Mouse (Mus musculus): ENCODE results near the gene Zscan18. TPM values are rescaled to one million over a fixed set of nuclear protein-coding genes. Genes with fewer than 3 reads are reported as not detected.
"Not testable (repeated sequence)": the region's sequence is repeated elsewhere in the genome, so short reads cannot be mapped to it uniquely, and the experiment has no call there.

Gene Zscan18
- polyA plus RNA-seq, 1 experiment from 2014 or later = 4.4 TPM

DNA sequence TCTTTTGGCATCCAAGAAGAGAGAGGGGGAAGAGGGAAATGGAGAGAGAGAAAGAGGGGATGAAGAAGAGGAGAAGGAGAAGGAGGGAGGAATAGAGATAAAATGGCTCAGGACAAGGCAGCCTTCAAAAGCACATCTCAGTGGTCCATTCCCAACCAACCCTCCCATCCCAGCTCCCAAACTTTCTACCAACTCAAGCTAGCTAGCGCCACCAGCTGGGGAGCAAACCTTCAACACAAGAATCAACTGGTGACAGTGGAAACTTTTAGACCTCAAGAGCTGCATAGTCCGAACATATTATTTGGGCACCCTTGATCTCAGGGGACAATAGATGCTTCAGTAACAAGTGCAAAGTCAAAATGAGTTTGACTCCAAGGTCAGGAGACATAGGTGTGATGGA is 5.5 kb downstream of the Zscan18 start:
- Histone ChIP-seq H3K4me2 (ENCODE audit: low read depth, low read length) (no peak overlapping the region), H3K9ac (ENCODE audit: low read length) (no peak overlapping the region), H3K36me3 (ENCODE audit: control insufficient read depth, insufficient read depth) (peaks cover 18% of the 10 kb centered on the region), H3K4me1 (ENCODE audit: control insufficient read depth, insufficient read depth, low read length) (peaks cover 5% of the 10 kb centered on the region; the same call in 1 of the 2 replicates), H3K27ac (ENCODE audit: low read length) (no peak overlapping the region), H3K27me3 (ENCODE audit: control insufficient read depth, insufficient read depth, low read length) (no peaks in the 10 kb centered on the region), H3K4me3 (ENCODE audit: low read length) (no peak overlapping the region), H3K9me3 (replicated peaks; ENCODE audit: control insufficient read depth, low read length) (peaks cover 13% of the 10 kb centered on the region)
- no peak for ATAC-seq (replicated peaks; ENCODE audit: extremely low read depth, insufficient read depth, low FRiP score)
- WGBS = 63% methylated on average over 2 of the region's 2 CpGs

DNA sequence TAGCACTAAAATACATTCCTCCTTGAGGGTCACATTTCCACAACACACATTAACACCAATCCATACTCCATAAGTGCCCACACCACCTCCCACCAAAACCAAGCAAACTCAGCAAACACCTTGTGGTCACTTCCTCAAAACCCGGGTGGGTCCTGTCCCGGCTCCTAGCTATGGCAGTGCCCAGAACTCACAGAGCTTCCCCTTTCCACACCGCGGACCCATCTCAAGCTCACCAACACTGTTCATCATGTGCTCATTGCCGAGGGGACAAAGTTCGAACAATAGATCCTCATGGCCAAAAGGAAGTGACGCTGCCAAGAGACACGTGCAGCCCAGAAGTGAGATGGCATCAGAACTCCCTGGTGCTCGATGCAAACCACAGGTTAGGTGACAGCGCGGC is 10.8 kb downstream of the Zscan18 start:
- WGBS = 77% methylated on average over 11 of the region's 11 CpGs
- H3K27me3 ChIP-seq (ENCODE audit: control insufficient read depth, insufficient read depth, low read length); H3K9ac ChIP-seq (ENCODE audit: low read length); H3K4me3 ChIP-seq (ENCODE audit: low read length); H3K4me2 ChIP-seq (ENCODE audit: low read depth, low read length); H3K27ac ChIP-seq (ENCODE audit: low read length); ATAC-seq (replicated peaks; ENCODE audit: extremely low read depth, insufficient read depth, low FRiP score); H3K4me1 ChIP-seq (ENCODE audit: control insufficient read depth, insufficient read depth, low read length): not testable (repeated sequence)
- Histone ChIP-seq H3K9me3 (replicated peaks; ENCODE audit: control insufficient read depth, low read length) (peaks cover 10% of the 10 kb centered on the region), H3K36me3 (ENCODE audit: control insufficient read depth, insufficient read depth) (peaks cover 13% of the 10 kb centered on the region)

DNA sequence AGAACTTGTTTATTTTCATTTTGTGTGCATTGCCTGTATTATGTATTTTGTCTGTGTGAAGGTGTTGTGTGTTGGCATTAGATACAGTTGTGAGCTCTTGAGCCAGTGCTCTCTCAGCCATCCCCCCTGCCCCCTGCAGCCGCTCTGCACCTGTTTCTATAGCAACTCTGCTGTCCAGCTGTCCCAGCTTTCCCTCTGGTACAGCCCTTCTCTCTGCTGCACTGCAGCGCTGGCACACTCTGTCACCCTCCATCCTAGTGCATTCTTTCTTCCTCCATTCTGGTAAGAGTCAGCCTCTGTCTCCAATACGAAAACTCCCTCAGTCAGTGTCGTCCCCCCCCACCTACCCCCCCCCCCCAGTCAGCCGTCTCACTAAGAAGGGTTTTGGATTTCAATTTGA is 15.4 kb downstream of the Zscan18 start:
- H3K36me3 ChIP-seq (ENCODE audit: control insufficient read depth, insufficient read depth) = no peaks in the 10 kb centered on the region
- no peak for ATAC-seq (replicated peaks; ENCODE audit: extremely low read depth, insufficient read depth, low FRiP score)
- H3K4me3 ChIP-seq (ENCODE audit: low read length) = no peak overlapping the region
- H3K27me3 ChIP-seq (ENCODE audit: control insufficient read depth, insufficient read depth, low read length) = no peaks in the 10 kb centered on the region
- no peaks in the 10 kb centered on the region for H3K9me3 ChIP-seq (replicated peaks; ENCODE audit: control insufficient read depth, low read length)
- no peak overlapping the region for H3K9ac ChIP-seq (ENCODE audit: low read length)
- WGBS = 39% methylated on average over 5 of the region's 5 CpGs
- H3K4me1 ChIP-seq (ENCODE audit: control insufficient read depth, insufficient read depth, low read length) = no peaks in the 10 kb centered on the region
- H3K27ac ChIP-seq (ENCODE audit: low read length) = no peak overlapping the region
- no peak overlapping the region for H3K4me2 ChIP-seq (ENCODE audit: low read depth, low read length)

DNA sequence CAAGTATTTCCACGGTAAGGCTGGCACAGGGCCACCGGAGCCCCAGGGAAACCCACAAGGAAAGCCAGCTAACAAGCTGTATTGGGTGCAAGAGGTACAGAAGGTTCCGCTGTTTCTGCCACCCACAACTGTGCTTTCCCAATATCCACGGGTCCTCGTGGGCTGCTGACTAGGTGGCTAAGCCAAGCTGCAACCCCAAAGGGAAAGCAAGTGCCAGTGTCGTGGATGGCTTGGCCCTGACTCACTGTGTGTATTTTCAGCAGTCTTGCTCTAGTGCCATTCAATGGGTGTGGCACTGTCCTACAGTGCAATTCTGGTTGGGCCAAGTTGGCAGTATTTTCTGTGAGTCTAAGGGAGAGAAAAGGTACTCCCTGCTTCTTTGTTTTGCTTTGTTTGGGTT is 16.1 kb downstream of the Zscan18 start:
- no peak for ATAC-seq (replicated peaks; ENCODE audit: extremely low read depth, insufficient read depth, low FRiP score)
- H3K27me3 ChIP-seq (ENCODE audit: control insufficient read depth, insufficient read depth, low read length) = no peaks in the 10 kb centered on the region
- H3K36me3 ChIP-seq (ENCODE audit: control insufficient read depth, insufficient read depth) = no peaks in the 10 kb centered on the region
- WGBS = 79% methylated on average over 6 of the region's 6 CpGs
- no peaks in the 10 kb centered on the region for H3K4me1 ChIP-seq (ENCODE audit: control insufficient read depth, insufficient read depth, low read length)
- no peak overlapping the region for H3K9ac ChIP-seq (ENCODE audit: low read length)
- no peaks in the 10 kb centered on the region for H3K9me3 ChIP-seq (replicated peaks; ENCODE audit: control insufficient read depth, low read length)
- no peak overlapping the region for H3K4me3 ChIP-seq (ENCODE audit: low read length)
- no peak overlapping the region for H3K27ac ChIP-seq (ENCODE audit: low read length)
- no peak overlapping the region for H3K4me2 ChIP-seq (ENCODE audit: low read depth, low read length)

DNA sequence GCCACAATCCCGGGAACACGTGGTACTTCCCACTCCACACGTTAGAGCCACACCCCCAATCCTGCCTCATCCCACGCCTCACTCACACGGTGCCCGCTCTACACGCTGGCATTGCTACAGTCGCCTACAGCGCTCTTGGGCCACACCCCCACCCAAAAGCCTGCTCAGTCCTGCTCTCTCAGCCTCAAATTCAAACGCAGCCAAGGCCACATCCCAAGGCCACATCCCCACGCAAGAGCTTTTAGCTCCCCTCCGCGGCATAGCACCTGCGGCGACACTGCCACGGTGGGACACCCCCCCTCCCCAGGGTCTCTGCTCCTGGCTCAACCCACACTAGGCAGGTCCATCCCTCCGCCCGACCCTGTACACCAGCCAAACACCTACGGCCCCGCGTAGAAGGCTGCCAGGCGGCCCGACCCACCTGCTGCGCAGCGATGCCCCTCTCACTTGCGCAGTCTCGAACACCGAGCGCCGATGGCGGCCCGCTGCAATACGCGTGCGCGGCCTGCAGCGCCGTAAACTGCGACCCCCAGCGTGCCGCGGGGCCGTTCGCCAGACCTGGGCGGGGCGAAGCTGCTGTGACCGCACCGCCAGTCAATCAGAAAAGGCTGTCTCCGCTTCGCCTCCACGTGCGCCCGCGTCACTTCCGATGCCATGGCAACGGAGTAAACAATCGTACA is 23.1 kb downstream of the Zscan18 start:
- H3K9me3 ChIP-seq (replicated peaks; ENCODE audit: control insufficient read depth, low read length) = no peaks in the 10 kb centered on the region
- no peaks in the 10 kb centered on the region for H3K27me3 ChIP-seq (ENCODE audit: control insufficient read depth, insufficient read depth, low read length)
- peak overlapping the region; percentile 80 for H3K4me3 ChIP-seq (ENCODE audit: low read length)
- peak; percentile 95 for ATAC-seq (replicated peaks; ENCODE audit: extremely low read depth, insufficient read depth, low FRiP score)
- peak overlapping the region; percentile 100 for H3K4me2 ChIP-seq (ENCODE audit: low read depth, low read length)
- peaks cover under 1% of the 10 kb centered on the region for H3K36me3 ChIP-seq (ENCODE audit: control insufficient read depth, insufficient read depth)
- H3K9ac ChIP-seq (ENCODE audit: low read length) = peak overlapping the region; percentile 86
- WGBS = under 1% methylated on average over 57 of the region's 57 CpGs
- no peak overlapping the region for H3K27ac ChIP-seq (ENCODE audit: low read length)
- H3K4me1 ChIP-seq (ENCODE audit: control insufficient read depth, insufficient read depth, low read length) = peaks cover 5% of the 10 kb centered on the region

DNA sequence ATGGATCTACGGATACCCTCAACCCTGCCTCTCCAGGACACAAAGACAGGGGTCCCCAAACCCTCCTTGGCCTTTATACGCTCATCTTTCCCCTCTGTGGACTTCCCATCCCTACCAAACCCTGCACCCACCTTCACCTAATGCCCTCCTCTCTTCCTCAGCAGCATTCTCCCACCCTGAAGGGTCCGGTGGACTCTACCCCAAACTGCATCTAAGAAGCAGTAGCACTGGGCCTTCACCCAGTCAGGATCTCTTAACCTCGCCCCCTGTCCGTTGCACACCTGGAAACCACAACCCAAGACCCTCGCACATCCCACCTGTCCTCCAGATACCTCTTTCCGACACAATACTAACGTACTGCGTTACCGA is 23.7 kb downstream of the Zscan18 start:
- Histone ChIP-seq H3K27me3 (ENCODE audit: control insufficient read depth, insufficient read depth, low read length) (no peaks in the 10 kb centered on the region), H3K4me2 (ENCODE audit: low read depth, low read length) (peak overlapping the region; percentile 100), H3K9ac (ENCODE audit: low read length) (peak overlapping the region; percentile 86), H3K4me3 (ENCODE audit: low read length) (peak overlapping the region; percentile 80), H3K27ac (ENCODE audit: low read length) (no peak overlapping the region), H3K9me3 (replicated peaks; ENCODE audit: control insufficient read depth, low read length) (no peaks in the 10 kb centered on the region), H3K36me3 (ENCODE audit: control insufficient read depth, insufficient read depth) (peaks cover 6% of the 10 kb centered on the region), H3K4me1 (ENCODE audit: control insufficient read depth, insufficient read depth, low read length) (peaks cover 5% of the 10 kb centered on the region)
- peak; percentile 20 for ATAC-seq (replicated peaks; ENCODE audit: extremely low read depth, insufficient read depth, low FRiP score)
- WGBS = 21% methylated on average over 10 of the region's 10 CpGs

DNA sequence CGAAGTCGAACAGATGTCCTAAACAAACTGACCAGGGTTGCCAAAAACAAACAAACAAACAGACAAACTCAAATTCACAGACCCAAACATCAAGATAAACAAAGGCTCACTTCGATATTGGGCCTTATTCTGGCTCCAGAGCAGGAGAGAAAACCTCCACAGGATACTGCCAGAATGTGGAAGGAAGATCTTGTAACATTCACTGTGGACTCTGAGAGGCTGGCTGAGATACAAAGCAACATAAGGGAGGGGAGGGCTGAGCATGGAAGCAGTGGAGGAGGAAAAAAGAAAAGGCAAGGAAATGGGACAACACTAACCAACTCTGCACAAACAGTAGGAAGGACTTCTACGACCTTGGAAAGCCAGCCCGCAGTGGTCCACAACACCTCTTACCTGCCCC is 24.3 kb downstream of the Zscan18 start:
- H3K4me3 ChIP-seq (ENCODE audit: low read length) = no peak overlapping the region
- H3K4me1 ChIP-seq (ENCODE audit: control insufficient read depth, insufficient read depth, low read length) = peaks cover 5% of the 10 kb centered on the region
- H3K9ac ChIP-seq (ENCODE audit: low read length) = no peak overlapping the region
- 85% methylated on average over 5 of the region's 5 CpGs for WGBS
- no peaks in the 10 kb centered on the region for H3K27me3 ChIP-seq (ENCODE audit: control insufficient read depth, insufficient read depth, low read length)
- H3K9me3 ChIP-seq (replicated peaks; ENCODE audit: control insufficient read depth, low read length) = no peaks in the 10 kb centered on the region
- no peak overlapping the region for H3K4me2 ChIP-seq (ENCODE audit: low read depth, low read length)
- H3K27ac ChIP-seq (ENCODE audit: low read length) = no peak overlapping the region
- H3K36me3 ChIP-seq (ENCODE audit: control insufficient read depth, insufficient read depth) = peaks cover 10% of the 10 kb centered on the region
- no peak for ATAC-seq (replicated peaks; ENCODE audit: extremely low read depth, insufficient read depth, low FRiP score)

DNA sequence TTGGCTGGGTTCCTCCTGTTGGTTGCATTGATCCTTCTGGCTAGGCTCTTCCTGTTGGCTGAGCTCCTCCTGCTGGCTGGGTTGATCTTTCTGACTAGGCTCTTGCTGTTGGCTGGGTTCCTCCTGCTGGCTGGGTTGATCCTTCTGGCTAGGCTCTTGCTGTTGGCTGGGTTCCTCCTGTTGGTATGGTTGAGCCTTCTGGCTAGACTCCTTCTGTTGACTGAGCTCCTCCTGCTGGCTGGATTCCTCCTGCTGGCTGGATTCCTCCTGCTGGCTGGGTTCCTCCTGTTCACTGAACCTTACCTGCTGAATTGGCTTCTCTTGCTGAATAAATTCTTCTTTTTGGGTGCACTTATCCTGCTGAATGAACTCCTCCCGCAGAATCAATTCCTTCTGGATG is 28.8 kb downstream of the Zscan18 start:
- 100% methylated on average over 1 of the region's 1 CpGs for WGBS
- H3K4me3 ChIP-seq (ENCODE audit: low read length) = no peak overlapping the region

DNA sequence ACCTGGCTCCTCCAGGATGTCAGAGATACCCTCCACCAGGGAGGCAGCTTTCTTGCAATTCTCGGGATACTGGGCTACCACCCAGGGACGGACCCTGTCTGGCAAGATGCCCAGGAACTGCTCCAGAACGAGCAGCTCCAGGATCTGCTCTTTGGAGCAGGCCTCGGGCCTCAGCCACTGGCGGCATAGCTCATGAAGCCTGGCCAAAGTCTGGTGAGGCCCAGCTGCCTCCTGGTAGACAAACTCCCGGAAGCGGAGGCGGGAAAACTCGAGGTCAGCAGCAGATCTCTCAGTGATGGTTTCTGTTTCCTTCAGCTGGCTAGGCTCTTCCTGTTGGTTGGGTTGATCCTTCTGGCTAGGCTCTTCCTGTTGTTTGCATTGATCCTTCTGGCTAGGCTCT is 29.3 kb downstream of the Zscan18 start:
- Histone ChIP-seq H3K4me2 (ENCODE audit: low read depth, low read length) (no peak overlapping the region), H3K4me3 (ENCODE audit: low read length) (no peak overlapping the region), H3K27ac (ENCODE audit: low read length) (no peak overlapping the region), H3K9me3 (replicated peaks; ENCODE audit: control insufficient read depth, low read length) (no peaks in the 10 kb centered on the region), H3K9ac (ENCODE audit: low read length) (no peak overlapping the region), H3K4me1 (ENCODE audit: control insufficient read depth, insufficient read depth, low read length) (no peaks in the 10 kb centered on the region), H3K27me3 (ENCODE audit: control insufficient read depth, insufficient read depth, low read length) (no peaks in the 10 kb centered on the region), H3K36me3 (ENCODE audit: control insufficient read depth, insufficient read depth) (peaks cover 25% of the 10 kb centered on the region)
- 79% methylated on average over 9 of the region's 9 CpGs for WGBS
- no peak for ATAC-seq (replicated peaks; ENCODE audit: extremely low read depth, insufficient read depth, low FRiP score)

More for the DNA sequence above, 28.8 kb downstream of the Zscan18 start:
- H3K9me3 ChIP-seq (replicated peaks; ENCODE audit: control insufficient read depth, low read length) = no peaks in the 10 kb centered on the region
- H3K27me3 ChIP-seq (ENCODE audit: control insufficient read depth, insufficient read depth, low read length) = no peaks in the 10 kb centered on the region
- no peak overlapping the region for H3K9ac ChIP-seq (ENCODE audit: low read length)
- ATAC-seq (replicated peaks; ENCODE audit: extremely low read depth, insufficient read depth, low FRiP score) = no peak
- no peak overlapping the region for H3K27ac ChIP-seq (ENCODE audit: low read length)
- H3K4me2 ChIP-seq (ENCODE audit: low read depth, low read length) = no peak overlapping the region
- no peaks in the 10 kb centered on the region for H3K4me1 ChIP-seq (ENCODE audit: control insufficient read depth, insufficient read depth, low read length)
- H3K36me3 ChIP-seq (ENCODE audit: control insufficient read depth, insufficient read depth) = peaks cover 21% of the 10 kb centered on the region
